Mouse (Mus musculus) cerebellum, adult 11 months (tissue): ENCODE data around the gene Cttn.

Experiments used
- DNase-seq: peaks from one replicate; pipeline ENCODE4 v3.0.0; 2022

The Cttn gene

DNA sequence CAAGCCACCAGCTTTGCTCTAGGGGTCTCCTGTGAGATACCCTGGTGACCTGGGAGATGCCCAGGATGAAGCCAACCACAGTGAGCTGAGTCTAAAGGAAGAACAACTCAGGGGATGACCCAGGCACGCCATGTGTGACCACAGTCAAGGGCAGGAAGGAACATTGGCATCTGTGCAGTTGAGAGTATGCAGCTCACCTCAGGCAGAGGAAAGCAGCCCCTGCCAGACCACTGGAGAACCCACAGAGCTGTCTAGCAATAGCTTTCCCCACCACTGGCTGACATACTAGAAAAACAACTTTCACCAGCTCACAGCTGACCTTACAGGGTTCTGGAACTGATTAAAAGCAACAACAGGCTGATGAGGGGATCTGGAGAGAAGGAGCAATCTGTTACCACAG, 22.6 kb downstream of the Cttn start:
- no peak for DNase-seq

DNA sequence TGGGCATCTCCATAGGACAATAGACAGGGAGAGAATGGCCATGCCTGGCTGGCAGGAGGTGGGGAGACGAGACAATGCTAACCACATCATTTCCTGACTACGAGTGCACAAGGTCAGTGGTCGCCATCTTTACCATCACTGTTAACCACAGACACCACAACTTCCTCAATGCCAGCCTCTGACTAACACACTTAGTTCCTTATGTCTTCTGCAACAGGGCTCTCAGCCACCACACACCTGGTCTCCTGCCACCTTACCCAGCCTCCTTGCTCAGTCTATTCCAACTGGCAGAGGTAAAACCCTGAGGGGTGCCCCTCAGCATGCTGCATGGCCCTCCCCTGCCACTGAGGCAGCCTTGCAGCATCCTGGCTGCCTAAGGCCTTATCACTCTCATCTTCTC, 23.7 kb downstream of the Cttn start:
- no peak for DNase-seq

GRCm38 (mm10) chr7:144444788-144445187, 26.0 kb downstream of the Cttn start:
- DNase-seq: no peak

GRCm38 (mm10) chr7:144441976-144442375, 28.8 kb downstream of the Cttn start:
- no peak for DNase-seq

GRCm38 (mm10) chr7:144441466-144441865, 29.3 kb downstream of the Cttn start:
- no peak for DNase-seq

DNA sequence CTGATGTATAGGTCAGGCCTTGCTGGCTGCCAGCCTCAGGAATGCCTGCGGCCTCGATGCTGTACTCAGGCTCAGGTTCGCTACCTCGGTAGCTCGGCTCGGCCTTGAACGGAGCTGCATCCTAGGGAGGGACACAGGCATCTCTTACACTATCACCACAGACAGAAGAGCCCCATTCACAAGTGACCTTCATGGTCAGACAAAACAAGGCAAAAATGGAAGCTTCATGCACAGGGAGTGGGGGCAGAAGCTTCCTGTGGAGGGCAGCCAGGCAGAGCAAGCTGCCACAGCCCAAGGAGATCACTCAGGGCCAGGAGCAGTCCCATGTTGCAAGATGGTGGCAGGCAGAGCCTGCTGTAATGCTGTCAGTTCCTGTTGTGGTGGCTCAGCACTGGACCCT, 32.0 kb downstream of the Cttn start:
- no peak for DNase-seq

DNA sequence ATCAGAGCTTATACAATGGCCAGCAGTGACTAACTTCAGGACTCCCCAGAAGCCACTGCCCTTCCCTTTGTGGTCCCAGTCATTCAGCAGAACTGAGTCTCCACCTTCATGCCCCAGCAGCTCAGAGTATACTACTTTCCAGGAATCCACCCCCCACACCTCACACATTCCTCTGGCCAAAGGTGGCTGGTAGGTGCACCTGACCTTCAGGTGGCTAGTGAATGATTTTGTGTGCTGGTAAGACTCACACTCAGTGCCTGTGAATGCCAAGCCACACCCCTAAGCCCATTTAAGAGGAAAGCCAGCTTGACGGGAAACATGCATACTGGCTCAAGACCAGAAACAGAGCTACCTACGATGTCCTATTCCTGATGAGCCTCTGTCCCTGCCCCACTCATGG, 37.9 kb downstream of the Cttn start:
- DNase-seq: no peak

- DNase-seq: no peak
These were observed 43.3 kb downstream of the Cttn start for GRCm38 (mm10) chr7:144427460-144427859.

- no peak for DNase-seq
These were observed 44.2 kb downstream of the Cttn start for GRCm38 (mm10) chr7:144426594-144426993.

GRCm38 (mm10) chr7:144425953-144426352, 44.9 kb downstream of the Cttn start:
- peak; percentile 38 for DNase-seq

GRCm38 (mm10) chr7:144421478-144421877, 49.3 kb downstream of the Cttn start:
- DNase-seq: no peak

DNA sequence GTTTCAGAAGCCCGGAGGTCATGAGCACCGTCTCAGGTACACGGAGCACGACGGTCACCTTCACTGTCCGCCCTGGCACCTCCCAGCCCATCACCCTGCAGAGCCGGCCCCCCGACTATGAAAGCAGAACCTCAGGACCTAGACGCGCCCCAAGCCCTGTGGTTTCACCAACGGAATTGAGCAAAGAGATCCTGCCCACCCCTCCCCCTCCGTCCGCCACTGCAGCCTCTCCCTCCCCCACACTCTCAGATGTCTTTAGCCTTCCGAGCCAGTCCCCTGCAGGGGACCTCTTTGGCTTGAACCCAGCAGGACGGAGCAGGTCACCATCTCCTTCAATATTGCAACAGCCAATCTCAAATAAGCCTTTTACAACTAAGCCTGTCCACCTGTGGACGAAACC, 50.3 kb downstream of the Cttn start:
- DNase-seq: no peak

DNA sequence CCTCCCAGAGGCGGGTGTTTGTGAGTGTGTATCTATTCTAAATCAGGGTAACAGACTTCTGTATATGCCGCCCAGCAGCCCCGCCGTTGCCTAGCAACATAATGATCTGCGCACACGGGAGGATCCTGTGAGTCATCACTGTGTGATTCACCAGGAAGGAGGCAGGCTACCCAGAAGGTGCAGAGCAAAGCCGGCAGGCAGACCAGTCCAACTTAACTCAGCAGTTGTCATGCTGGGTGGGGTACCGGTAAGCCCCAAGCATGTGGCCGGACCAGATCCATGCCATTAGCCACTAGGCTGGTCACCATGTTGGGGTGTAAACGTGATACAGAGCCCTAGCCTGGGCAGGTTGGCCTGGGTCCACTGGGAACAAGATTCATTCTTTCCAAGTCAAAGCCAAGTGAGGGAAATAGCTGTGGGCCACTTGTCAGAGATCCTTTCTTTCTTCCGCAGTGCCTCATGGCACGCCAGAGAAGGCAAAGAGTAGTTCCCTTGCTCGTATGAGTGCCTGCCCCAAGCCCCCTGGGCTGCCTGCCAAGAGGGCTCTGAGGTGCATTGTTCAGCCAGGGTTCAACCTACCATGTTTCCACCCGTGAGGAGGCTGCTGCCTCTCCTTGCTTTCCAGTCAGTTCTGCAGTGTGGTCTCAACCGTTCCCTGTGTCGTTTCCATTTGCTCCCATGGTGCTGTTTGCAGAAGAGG, 53.0 kb downstream of the Cttn start:
- peak; percentile 49 for DNase-seq

GRCm38 (mm10) chr7:144417234-144417633, 53.6 kb downstream of the Cttn start:
- no peak for DNase-seq

GRCm38 (mm10) chr7:144415795-144416194, 55.0 kb downstream of the Cttn start:
- DNase-seq: no peak

GRCm38 (mm10) chr7:144414632-144415031, 56.2 kb downstream of the Cttn start:
- no peak for DNase-seq

GRCm38 (mm10) chr7:144411967-144412906, 58.6 kb downstream of the Cttn start:
- DNase-seq: no peak

- DNase-seq: no peak
These were observed 61.1 kb downstream of the Cttn start for GRCm38 (mm10) chr7:144409682-144410081.

- no peak for DNase-seq
These were observed 62.3 kb downstream of the Cttn start for GRCm38 (mm10) chr7:144408464-144409000.

GRCm38 (mm10) chr7:144407675-144408074, 63.1 kb downstream of the Cttn start:
- no peak for DNase-seq

DNA sequence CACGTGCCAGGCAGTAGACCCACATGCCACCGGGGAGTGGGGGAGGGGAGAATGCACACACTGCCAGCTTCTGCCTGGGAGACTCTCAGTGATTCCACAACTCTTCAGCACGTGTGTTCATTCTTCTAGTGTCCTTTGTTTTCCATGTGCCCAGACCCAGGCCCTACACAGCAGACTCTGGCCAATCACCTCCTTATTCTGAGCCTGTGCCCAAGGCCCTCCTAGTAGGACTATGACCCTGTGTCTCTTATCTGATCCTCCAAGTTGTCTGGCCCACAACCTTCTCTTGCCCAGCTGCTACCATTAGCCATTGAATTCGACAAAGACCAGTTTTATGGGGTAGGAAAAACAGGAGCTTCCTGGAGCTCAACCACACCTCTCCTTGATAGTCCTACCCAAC, 68.3 kb downstream of the Cttn start:
- DNase-seq: no peak

GRCm38 (mm10) chr7:144391727-144392126, 79.1 kb downstream of the Cttn start:
- DNase-seq: no peak

DNA sequence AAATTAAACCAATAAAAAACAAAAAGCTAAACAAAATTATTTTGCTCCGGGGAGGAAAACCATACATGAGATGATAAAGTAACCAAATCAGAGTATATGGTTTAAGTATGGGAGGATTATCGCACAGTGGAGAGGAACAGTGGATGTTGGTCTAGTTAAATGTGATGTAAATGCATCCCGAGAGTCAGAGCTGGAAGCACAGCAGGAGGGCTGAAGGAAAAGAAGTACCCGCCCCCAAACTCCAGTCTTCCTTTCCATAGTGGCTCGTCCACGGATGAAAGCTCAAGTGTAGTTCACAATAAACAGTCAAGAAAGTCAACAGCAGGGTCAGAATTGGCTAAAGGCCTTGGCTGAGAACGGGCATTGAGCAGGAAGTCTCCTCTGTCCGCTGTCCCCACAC, 80.1 kb downstream of the Cttn start:
- DNase-seq: no peak

DNA sequence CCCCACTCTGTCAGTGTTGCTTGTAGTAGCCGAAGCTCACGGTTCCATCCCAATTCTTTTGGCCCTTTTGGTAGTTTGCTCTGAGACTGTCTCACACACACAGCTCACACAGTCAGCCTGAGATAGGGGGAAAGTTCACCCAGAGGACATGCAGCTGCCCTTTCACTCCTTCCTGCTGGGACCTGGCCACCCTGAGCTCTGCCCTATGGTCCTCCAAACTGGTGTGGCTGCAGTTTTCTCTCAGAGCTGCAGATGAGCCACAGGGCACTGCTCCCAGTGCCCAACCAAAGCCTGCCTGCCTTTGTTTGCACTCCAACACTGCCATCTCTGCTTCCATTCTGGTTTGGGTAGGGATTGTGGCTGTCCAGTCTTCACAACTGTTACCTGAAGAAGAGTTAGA, 81.1 kb downstream of the Cttn start:
- DNase-seq: no peak
